Mouse (Mus musculus) kidney, postnatal 0 days (tissue): Measurements from ENCODE around the gene Plekhn1. TPM values are rescaled to one million over a fixed set of nuclear protein-coding genes. Genes with fewer than 3 reads are reported as not detected.

ENCODE experiments used
- ATAC-seq: fragments of 200-750 bp; cut with Nextera tagmentation; replicated peaks from 2 replicates; pipeline ENCODE4 v1.8.0; 2017; ENCODE audit warnings: low read depth, moderate number of reproducible peaks, moderate TSS enrichment, moderate library complexity; ENCODE audit not compliant: low FRiP score
- DNase-seq: peaks from one replicate; pipeline ENCODE4 v3.0.0-alpha.2; 2016; ENCODE audit warnings: low spot score
- H3K27ac ChIP-seq: fragments of 300-500 bp; sonication (generic); 2 replicates; pipeline ENCODE4 v1.5.1; 2014; ENCODE audit warnings: mild to moderate bottlenecking
- H3K27me3 ChIP-seq: fragments of 300-500 bp; sonication (generic); 2 replicates; pipeline ENCODE4 v1.6.1; 2014; ENCODE audit warnings: low read length, mixed read lengths; ENCODE audit not compliant: insufficient read depth
- H3K36me3 ChIP-seq: fragments of 300-500 bp; sonication (generic); 2 replicates; pipeline ENCODE4 v1.6.1; 2014; ENCODE audit warnings: low read length, mixed read lengths; ENCODE audit not compliant: insufficient read depth
- H3K4me1 ChIP-seq: fragments of 300-500 bp; sonication (generic); replicated peaks from 2 replicates; pipeline ENCODE4 v1.6.1; 2014; ENCODE audit warnings: antibody characterized with exemption, low read length, mixed read lengths; ENCODE audit not compliant: insufficient read depth
- H3K4me2 ChIP-seq: fragments of 300-500 bp; sonication (generic); 2 replicates; pipeline ENCODE4 v1.6.1; 2014; ENCODE audit warnings: mild to moderate bottlenecking, low read length, moderate library complexity, mixed read lengths
- H3K4me3 ChIP-seq: fragments of 300-500 bp; sonication (generic); replicated peaks from 2 replicates; pipeline ENCODE4 v1.5.1; 2014; ENCODE audit warnings: low read depth, low read length
- H3K9ac ChIP-seq: fragments of 300-500 bp; sonication (generic); 2 replicates; pipeline ENCODE4 v1.6.1; 2014; ENCODE audit warnings: low read depth, low read length
- H3K9me3 ChIP-seq: fragments of 300-500 bp; sonication (generic); replicated peaks from 2 replicates; pipeline ENCODE4 v1.6.1; 2016; ENCODE audit warnings: low read length, inconsistent platforms, mixed read lengths
- CTCF ChIP-seq: IDR thresholded peaks from 2 replicates; pipeline ENCODE4 v1.5.1; 2016; ENCODE audit warnings: antibody characterized with exemption, low read depth, mild to moderate bottlenecking, moderate library complexity
- WGBS: fragments of 180-500 bp; shearing (Covaris S2); extraction: QIAGEN DNeasy Blood & Tissue Kit; methylation state at CpG from one replicate; pipeline ENCODE4 v1.1.7; 2014; 5-methylcytosine and 5-hydroxymethylcytosine counted together
- polyA plus RNA-seq: library from polyadenylated mRNA; unstranded; fragments of >200 nt; fragmentation: Nextera tagmentation; extraction: Ambion mirVana; gene quantifications from 2 replicates; pipeline ENCODE4 v1.2.1, GENCODE M21; 2015

Gene Plekhn1
- polyA plus RNA-seq, 1 experiment from 2014 or later = 12.7 TPM

DNA sequence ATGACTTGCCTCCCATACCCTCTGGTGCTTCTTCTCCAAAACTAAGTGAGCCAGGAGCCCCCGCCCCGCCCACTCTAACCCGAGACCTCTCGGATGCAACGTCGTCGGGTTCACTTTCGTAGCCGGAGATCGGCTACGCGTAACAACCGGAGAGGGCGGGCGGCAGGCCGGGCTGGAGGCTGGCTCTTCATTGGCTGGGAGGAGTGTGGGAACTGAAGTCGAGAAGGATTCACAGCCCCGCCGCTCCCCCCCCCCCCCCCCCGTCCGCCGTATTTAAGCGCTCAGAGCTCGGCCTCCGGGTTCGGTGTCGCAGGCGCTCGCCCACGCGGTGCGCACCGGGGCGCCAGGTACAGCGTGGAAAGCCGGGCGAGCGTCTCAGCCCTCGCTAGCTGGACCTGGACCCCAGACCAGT, 31.6 kb downstream of the Plekhn1 start, which contains the start of gene AW011738:
Gene AW011738, plus strand, starts transcription at position 304 of the 412 bp plus-strand sequence.
- 0% methylated on average over 38 of the region's 39 CpGs for WGBS
- Histone ChIP-seq H3K27ac (peak within 1 kb of the TSS; percentile 88), H3K4me3 (peak within 1 kb of the TSS; percentile 66), H3K9ac (peak within 1 kb of the TSS; percentile 73), H3K4me2 (peak within 1 kb of the TSS; percentile 98), H3K36me3 (no peaks in the 10 kb centered on the region), H3K4me1 (peaks cover 9% of the 10 kb centered on the region; the same call in 1 of the 2 replicates), H3K9me3 (no peaks in the 10 kb centered on the region), H3K27me3 (no peaks in the 10 kb centered on the region)
- DNase-seq (peak; percentile 84), ATAC-seq (peak; percentile 70)
- TF ChIP-seq CTCF = no peak

DNA sequence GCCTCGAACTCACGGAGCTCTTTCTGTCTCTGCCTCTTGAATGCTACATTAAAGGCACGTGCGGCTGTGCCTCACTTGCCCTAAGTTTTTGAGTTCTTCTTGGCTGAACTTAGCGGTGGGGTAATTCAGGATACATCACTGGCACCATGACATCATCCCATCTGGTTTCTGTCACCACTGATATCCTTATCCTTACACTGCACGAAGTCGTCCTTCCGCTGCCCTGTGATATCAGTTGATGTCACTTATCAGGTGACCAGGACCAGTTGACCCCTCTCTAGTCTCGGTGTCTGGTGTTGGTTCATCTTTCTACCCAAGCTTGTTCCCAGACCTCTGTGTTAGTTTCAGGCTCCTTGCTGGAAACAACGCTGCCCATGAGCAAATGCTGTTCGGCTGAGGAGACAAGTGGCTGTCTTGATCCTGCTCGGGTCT, 32.2 kb downstream of the Plekhn1 start:
- WGBS = 44% methylated on average over 12 of the region's 12 CpGs
- H3K4me1 ChIP-seq = peaks cover 9% of the 10 kb centered on the region; the same call in 1 of the 2 replicates
- peak overlapping the region; percentile 98 for H3K4me2 ChIP-seq
- TF ChIP-seq CTCF = no peak
- peak overlapping the region; percentile 88; the same call in 1 of the 2 replicates for H3K27ac ChIP-seq
- peak overlapping the region; percentile 73 for H3K9ac ChIP-seq
- ATAC-seq = no peak
- no peaks in the 10 kb centered on the region for H3K27me3 ChIP-seq
- H3K4me3 ChIP-seq = peak overlapping the region; percentile 66
- no peaks in the 10 kb centered on the region for H3K36me3 ChIP-seq
- no peaks in the 10 kb centered on the region for H3K9me3 ChIP-seq
- DNase-seq = no peak

DNA sequence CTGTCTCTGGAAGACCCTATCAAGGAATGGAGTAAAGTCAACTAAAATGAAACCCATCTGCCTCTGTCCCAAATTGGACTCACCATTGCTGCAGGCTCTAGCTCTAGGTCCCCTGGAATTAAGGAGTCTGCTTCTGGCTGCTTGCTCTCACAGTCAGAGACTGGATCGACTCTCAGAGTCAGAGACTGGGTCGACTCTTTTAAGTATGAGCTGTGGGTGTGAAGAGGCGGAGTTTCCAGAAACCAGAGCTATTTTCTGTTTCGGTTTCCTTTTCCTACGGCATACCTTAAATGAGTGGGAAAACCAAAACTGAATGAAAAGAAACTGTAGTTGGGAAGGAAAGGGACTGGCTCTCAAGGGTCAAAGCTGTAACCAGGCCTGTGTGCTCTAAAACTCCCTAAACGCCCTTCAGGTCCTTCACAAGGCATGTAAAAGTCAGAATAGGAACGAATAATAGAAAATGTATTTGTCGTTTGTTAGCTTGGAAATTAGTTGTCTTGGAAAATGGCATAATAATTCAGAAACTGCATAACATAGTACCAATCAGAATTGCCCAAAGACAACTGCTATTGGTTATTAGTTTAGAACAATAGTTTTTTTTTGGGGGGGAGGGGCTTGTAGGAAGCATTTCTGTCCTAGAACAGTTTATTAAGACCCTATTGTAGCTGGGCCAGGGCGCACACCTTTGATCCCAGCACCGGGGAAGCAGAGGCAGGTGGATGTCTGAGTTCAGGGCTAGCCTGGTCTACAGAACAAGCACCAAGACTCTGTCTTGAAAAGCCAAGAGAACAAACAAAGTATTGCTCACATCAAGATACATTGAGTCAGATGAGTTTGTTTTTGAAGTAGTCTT, 33.8 kb downstream of the Plekhn1 start, which contains the start of gene Isg15:
Gene Isg15, minus strand, starts transcription at position 196 of the 853 bp plus-strand sequence.
- WGBS = 49% methylated on average over 10 of the region's 10 CpGs
- TF ChIP-seq CTCF = no peak
- DNase-seq = peak; percentile 76

DNA sequence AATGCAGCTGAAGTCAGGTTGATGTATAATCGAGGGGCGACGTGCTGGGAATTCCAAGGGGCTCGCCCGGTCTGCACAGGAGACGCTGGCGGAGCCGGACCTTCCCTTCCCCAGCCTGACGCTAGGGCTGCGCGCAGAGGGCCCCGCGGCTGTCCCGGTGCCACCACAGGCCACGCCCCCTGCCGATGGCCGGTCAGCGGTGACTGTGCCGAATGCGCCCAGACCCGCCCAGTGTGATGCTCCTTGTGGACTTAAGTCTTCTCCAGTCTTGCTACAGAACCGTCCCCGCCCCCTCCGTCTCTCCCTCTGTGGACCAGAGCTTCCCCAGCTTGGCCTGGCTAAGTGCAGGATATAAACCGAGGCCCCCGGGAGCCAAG, 36.8 kb downstream of the Plekhn1 start:
- H3K27ac ChIP-seq = peak overlapping the region; percentile 93
- WGBS = under 1% methylated on average over 26 of the region's 26 CpGs

More for the DNA sequence above, 33.8 kb downstream of the Plekhn1 start, which contains the start of gene Isg15:
- Histone ChIP-seq H3K27me3 (no peaks in the 10 kb centered on the region), H3K4me1 (peaks cover 13% of the 10 kb centered on the region), H3K9me3 (no peaks in the 10 kb centered on the region), H3K36me3 (no peaks in the 10 kb centered on the region), H3K4me3 (peak within 1 kb of the TSS; percentile 20), H3K27ac (no peak within 1 kb of the TSS; the same call in 1 of the 2 replicates), H3K9ac (no peak within 1 kb of the TSS), H3K4me2 (peak within 1 kb of the TSS; percentile 47)
- ATAC-seq = no peak

DNA sequence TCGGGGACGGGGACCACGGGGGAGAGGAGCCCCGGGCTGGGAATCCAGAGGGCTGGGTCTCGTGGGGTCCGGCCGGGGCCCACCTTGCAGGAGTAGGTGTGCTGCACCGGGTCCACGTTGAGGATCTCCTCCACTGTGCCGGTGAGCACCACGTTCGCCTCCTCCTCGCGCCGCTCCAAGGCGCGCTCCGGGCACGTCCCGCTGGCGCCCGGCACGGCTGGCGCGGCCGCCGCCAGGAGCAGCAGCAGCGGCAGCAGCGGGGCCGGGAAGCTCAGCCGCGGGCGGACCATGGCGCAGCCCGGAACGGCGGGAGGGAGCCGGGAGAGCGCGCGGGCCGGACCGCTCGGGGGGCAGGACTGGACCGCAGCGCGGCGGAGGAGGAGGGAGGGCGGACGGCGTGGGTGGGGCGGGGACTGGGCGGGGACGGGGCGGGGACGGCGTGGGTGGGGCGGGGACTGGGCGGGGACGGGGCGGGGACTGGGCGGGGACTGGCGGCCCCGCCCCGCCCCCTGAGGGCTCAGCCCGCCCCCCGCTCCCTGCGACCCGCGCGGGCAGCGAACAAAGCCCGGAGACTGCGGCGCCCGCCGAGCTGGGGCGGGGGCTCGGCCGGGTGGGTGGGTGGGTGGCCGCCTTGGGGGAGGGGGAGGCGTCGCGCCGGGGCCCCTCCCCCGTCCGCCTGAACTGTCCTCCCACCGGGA, 37.4 kb downstream of the Plekhn1 start, which contains the start of gene Agrn:
Gene Agrn, minus strand, starts transcription at position 358 of the 698 bp plus-strand sequence.
- whole genome bisulfite sequencing = under 1% methylated on average over 44 of the region's 88 CpGs
- no peak for DNase-seq

More for the DNA sequence above, 36.8 kb downstream of the Plekhn1 start:
- H3K4me3 ChIP-seq = peak overlapping the region; percentile 96
- peaks cover 30% of the 10 kb centered on the region for H3K4me1 ChIP-seq
- peak overlapping the region; percentile 53 for H3K4me2 ChIP-seq
- no peaks in the 10 kb centered on the region for H3K36me3 ChIP-seq
- ATAC-seq (peak; percentile 94), DNase-seq (peak; percentile 97)
- peak overlapping the region; percentile 65 for H3K9ac ChIP-seq
- peak; percentile 58 for TF ChIP-seq CTCF
- H3K9me3 ChIP-seq = no peaks in the 10 kb centered on the region
- H3K27me3 ChIP-seq = no peaks in the 10 kb centered on the region

More for the DNA sequence above, 37.4 kb downstream of the Plekhn1 start, which contains the start of gene Agrn:
- peak within 1 kb of the TSS; percentile 93 for H3K27ac ChIP-seq
- H3K4me3 ChIP-seq = peak within 1 kb of the TSS; percentile 96
- peak within 1 kb of the TSS; percentile 96 for H3K4me2 ChIP-seq
- H3K9ac ChIP-seq = peak within 1 kb of the TSS; percentile 90
- peaks cover 31% of the 10 kb centered on the region for H3K4me1 ChIP-seq
- H3K27me3 ChIP-seq = no peaks in the 10 kb centered on the region
- H3K36me3 ChIP-seq = 0 out of 2 replicates have a peak, but pooled peaks cover 5% of the 10 kb centered on the region
- H3K9me3 ChIP-seq = no peaks in the 10 kb centered on the region
- TF ChIP-seq CTCF = no peak
- peak; percentile 74 for ATAC-seq
